In the genomic region with DNA sequence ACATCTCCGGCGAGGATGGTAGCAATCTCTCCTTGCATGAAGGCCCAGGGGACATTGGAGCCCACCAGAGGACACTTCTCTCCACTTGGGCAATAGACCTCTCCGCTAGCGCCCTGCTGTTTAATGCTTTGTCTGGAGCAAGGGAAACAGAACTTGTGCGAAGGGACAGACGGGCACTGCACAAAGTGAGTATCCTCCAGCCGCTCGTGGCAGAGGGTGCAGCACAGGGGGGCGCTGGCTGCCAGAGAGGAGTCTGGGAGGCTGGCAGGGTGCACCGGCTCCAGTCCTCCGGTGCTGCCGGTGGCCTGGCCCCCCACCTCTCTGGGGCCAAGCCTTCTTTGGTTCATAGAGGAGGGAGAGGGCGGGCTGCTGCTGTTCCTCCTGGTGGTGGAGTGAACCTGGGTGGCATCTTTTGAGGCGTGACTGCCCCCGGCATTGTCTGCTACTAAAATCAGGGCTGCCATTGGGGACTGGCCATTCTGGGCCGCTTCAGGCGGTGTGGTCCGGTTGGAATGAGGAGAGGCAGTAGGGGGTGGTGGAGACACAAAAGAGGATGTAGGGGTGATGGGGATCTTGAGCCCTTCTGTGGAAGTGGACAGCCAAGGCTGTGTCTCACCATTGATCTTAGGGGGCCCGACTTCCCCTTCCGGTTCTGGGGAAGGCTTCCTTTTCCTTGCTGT, we compare ENCODE assay signal across 8 mouse cellular contexts. TPM values are rescaled to one million over a fixed set of nuclear protein-coding genes. Genes with fewer than 3 reads are reported as not detected.
DNase-seq lines count a peak whose midpoint lies in the region; ATAC-seq and TF ChIP-seq lines count a peak whose summit lies in the region.

No protein-coding gene starts in this region.

- no peaks in the 10 kb centered on the region for H3K9me3 ChIP-seq in hindbrain, embryonic 16.5 days (ENCODE audit: control insufficient read depth, low read length)
- no peaks in the 10 kb centered on the region for H3K9me3 ChIP-seq in limb, embryonic 15.5 days
- no peaks in the 10 kb centered on the region for H3K9me3 ChIP-seq in midbrain, postnatal 0 days (ENCODE audit: low read length)

- TF ChIP-seq CTCF in midbrain, postnatal 0 days (IDR thresholded peaks at IDR 0.05) = peak; percentile 25

- DNase-seq in lung, adult 18-20 months = peak; percentile 61 to 65
- DNase-seq in lung, postnatal 36 days = no peak
- peak; percentile 64 for DNase-seq in gastrocnemius, adult 18-20 months (ENCODE audit: low spot score)
- peak; percentile 45 for DNase-seq in midbrain, postnatal 0 days (ENCODE audit: low spot score)
- peak; percentile 86 for DNase-seq in thymus, postnatal 14 days

- no peak for ATAC-seq in hindbrain, embryonic 16.5 days
- ATAC-seq in limb, embryonic 15.5 days (ENCODE audit: insufficient number of reproducible peaks, low FRiP score, low TSS enrichment, low read depth) = no peak
- ATAC-seq in midbrain, postnatal 0 days (ENCODE audit: low FRiP score) = no peak

- H3K36me3 ChIP-seq in hindbrain, embryonic 16.5 days (ENCODE audit: control insufficient read depth, insufficient read depth, low read length) = 0 out of 2 replicates have a peak, but pooled peaks cover 4% of the 10 kb centered on the region
- H3K36me3 ChIP-seq in limb, embryonic 15.5 days = peaks cover 6% of the 10 kb centered on the region; the same call in 1 of the 2 replicates
- H3K36me3 ChIP-seq in midbrain, postnatal 0 days (ENCODE audit: insufficient read depth, low read length) = peaks cover 9% of the 10 kb centered on the region; the same call in 1 of the 2 replicates

- H3K4me1 ChIP-seq in brown adipose tissue, adult 24 weeks (ENCODE audit: control insufficient read depth, insufficient read depth, insufficient read length, low read length) = peaks cover 22% of the 10 kb centered on the region
- peaks cover 44% of the 10 kb centered on the region for H3K4me1 ChIP-seq in hindbrain, embryonic 16.5 days (ENCODE audit: control insufficient read depth, insufficient read depth, low read depth, low read length)
- H3K4me1 ChIP-seq in limb, embryonic 15.5 days = peaks cover 45% of the 10 kb centered on the region
- peaks cover 21% of the 10 kb centered on the region for H3K4me1 ChIP-seq in midbrain, postnatal 0 days (ENCODE audit: insufficient read depth, low read length)

- no peaks in the 10 kb centered on the region for H3K27me3 ChIP-seq in hindbrain, embryonic 16.5 days (replicated peaks; ENCODE audit: control insufficient read depth, insufficient read depth, low read length)
- H3K27me3 ChIP-seq in limb, embryonic 15.5 days = no peaks in the 10 kb centered on the region
- no peaks in the 10 kb centered on the region for H3K27me3 ChIP-seq in midbrain, postnatal 0 days (ENCODE audit: insufficient read depth, low read length)

- WGBS in hindbrain, embryonic 16.5 days = under 1% methylated on average over 20 of the region's 20 CpGs
- 2% methylated on average over 20 of the region's 20 CpGs for WGBS in limb, embryonic 15.5 days
- 0% methylated on average over 20 of the region's 20 CpGs for WGBS in midbrain, postnatal 0 days

- H3K4me3 ChIP-seq in brown adipose tissue, adult 24 weeks (ENCODE audit: insufficient read depth, low read depth, low read length) = peak overlapping the region; percentile 70
- H3K4me3 ChIP-seq in hindbrain, embryonic 16.5 days (ENCODE audit: low read length) = peak overlapping the region; percentile 99
- peak overlapping the region; percentile 82 for H3K4me3 ChIP-seq in limb, embryonic 15.5 days
- peak overlapping the region; percentile 99 for H3K4me3 ChIP-seq in midbrain, postnatal 0 days (ENCODE audit: low read depth, low read length)

- peak overlapping the region; percentile 96 for H3K4me2 ChIP-seq in hindbrain, embryonic 16.5 days (ENCODE audit: low read length)
- peak overlapping the region; percentile 73 for H3K4me2 ChIP-seq in limb, embryonic 15.5 days
- H3K4me2 ChIP-seq in midbrain, postnatal 0 days (ENCODE audit: low read depth, low read length, poor library complexity, severe bottlenecking) = peak overlapping the region; percentile 96

- peak overlapping the region; percentile 87 for H3K27ac ChIP-seq in brown adipose tissue, adult 24 weeks (replicated peaks; ENCODE audit: low read depth, low read length)
- peak overlapping the region; percentile 100 for H3K27ac ChIP-seq in hindbrain, embryonic 16.5 days (ENCODE audit: low read depth, low read length)
- peak overlapping the region; percentile 100 for H3K27ac ChIP-seq in limb, embryonic 15.5 days
- peak overlapping the region; percentile 99 for H3K27ac ChIP-seq in midbrain, postnatal 0 days (ENCODE audit: low read depth, low read length)

- H3K9ac ChIP-seq in hindbrain, embryonic 16.5 days (ENCODE audit: low read depth, low read length) = peak overlapping the region; percentile 96
- peak overlapping the region; percentile 100 for H3K9ac ChIP-seq in limb, embryonic 15.5 days
- peak overlapping the region; percentile 98 for H3K9ac ChIP-seq in midbrain, postnatal 0 days (replicated peaks; ENCODE audit: low read length, poor library complexity, severe bottlenecking)

RNA-seq across cellular contexts. Expression of gene Irf2bp2, which starts 2.5 kb away (rescaled TPM):
- polyA plus RNA-seq in brown adipose tissue, adult 24 weeks (2012; ENCODE audit: insufficient read depth, insufficient read length, missing spikeins) = 12.0 and 24.3 TPM in 2 replicates
- 10 to 100 TPM; 33.8 to 49.6 TPM for total RNA-seq in gastrocnemius, adult 18-20 months (2021)
- polyA plus RNA-seq in hindbrain, embryonic 16.5 days (2015; fragmentation: Nextera tagmentation; extraction: Ambion mirVana) = 8.0 and 8.2 TPM in 2 replicates
- polyA plus RNA-seq in limb, embryonic 15.5 days (2015; fragmentation: Nextera tagmentation; extraction: Ambion mirVana) = 11.0 and 12.8 TPM in 2 replicates
- total RNA-seq in midbrain, postnatal 0 days (2014; rRNA removed) = 81.3 and 88.2 TPM in 2 replicates
- polyA plus RNA-seq in midbrain, postnatal 0 days (2015; fragmentation: Nextera tagmentation; extraction: Ambion mirVana) = 8.0 and 9.2 TPM in 2 replicates
